In the genomic region with DNA sequence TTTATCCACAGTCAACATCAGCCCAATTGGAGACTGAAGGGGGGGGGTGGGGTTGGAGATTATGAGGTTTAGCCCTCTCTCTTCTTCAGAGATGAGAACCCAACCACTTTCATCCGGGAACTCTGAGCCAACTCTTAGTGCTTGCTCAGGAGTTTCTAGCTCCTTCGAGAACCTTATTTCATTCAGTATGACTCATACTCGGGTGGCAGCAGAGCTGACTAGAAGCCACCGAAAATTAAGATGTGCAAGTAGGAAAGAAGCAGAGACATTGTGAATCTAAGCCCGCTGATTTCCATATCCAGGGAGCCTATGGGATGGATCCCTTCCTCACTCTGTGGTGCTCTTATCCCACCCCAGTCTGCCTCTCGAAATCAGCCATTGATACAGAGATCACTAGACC, we compare ENCODE assay signal across 15 mouse cellular contexts.
"Had no signal": no experiment of that assay in that cellular context is flagged by ENCODE, and none has a peak within 500 bp of the region (broad histone marks: within the 10 kb centered on the region; RNA-seq: fewer than 3 reads in every experiment).

No protein-coding gene starts in this region.

- H3K9ac ChIP-seq: limb, embryonic 12.5 days; liver, embryonic 13.5 days; liver, postnatal 0 days; lung, embryonic 15.5 days; midbrain, embryonic 13.5 days; neural tube, embryonic 12.5 days had no signal

- ATAC-seq: intestine, postnatal 0 days; liver, postnatal 0 days; midbrain, embryonic 13.5 days had no signal

- H3K27ac ChIP-seq: limb, embryonic 12.5 days; liver, embryonic 13.5 days; lung, embryonic 15.5 days; midbrain, embryonic 13.5 days; neural tube, embryonic 12.5 days had no signal

- H3K4me2 ChIP-seq: limb, embryonic 12.5 days; liver, embryonic 13.5 days; lung, embryonic 15.5 days; midbrain, embryonic 13.5 days; neural tube, embryonic 12.5 days had no signal

- DNase-seq: kidney, adult 8-10 months; kidney, postnatal 25 days; liver; liver, embryonic 13.5 days; liver, postnatal 0 days; lung, postnatal 14 days; retina, postnatal 1 day; spleen, adult 18-20 months; thymus, adult 18-20 months; thymus, postnatal 14 days had no signal

- H3K36me3 ChIP-seq: limb, embryonic 12.5 days; liver, embryonic 13.5 days; lung, embryonic 15.5 days; midbrain, embryonic 13.5 days; neural tube, embryonic 12.5 days had no signal

- H3K27me3 ChIP-seq: limb, embryonic 12.5 days; liver, embryonic 13.5 days; lung, embryonic 15.5 days; neural tube, embryonic 12.5 days had no signal

- H3K4me3 ChIP-seq: limb, embryonic 12.5 days; liver, embryonic 13.5 days; lung, embryonic 15.5 days; midbrain, embryonic 13.5 days; neural tube, embryonic 12.5 days had no signal

- H3K9me3 ChIP-seq: limb, embryonic 12.5 days; liver, embryonic 13.5 days; lung, embryonic 15.5 days; midbrain, embryonic 13.5 days; neural tube, embryonic 12.5 days had no signal

- H3K4me1 ChIP-seq: liver, embryonic 13.5 days had no signal
